Mouse (Mus musculus): ENCODE data around the gene Dsp.

- TF ChIP-seq CTCF (IDR thresholded peaks at IDR 0.05; ENCODE audit: borderline replicate concordance, insufficient read depth, low read length) (no peak), POLR2A (IDR thresholded peaks at IDR 0.05; ENCODE audit: low read depth, low read length) (no peak)
Measured at GRCm38 (mm10) chr13:38230177-38230821, 79.2 kb downstream of the Dsp start.

Measured in embryonic fibroblast, embryonic 13.5 days (primary cell).